ENCODE assay signal across 8 mouse cellular contexts in the genomic region with DNA sequence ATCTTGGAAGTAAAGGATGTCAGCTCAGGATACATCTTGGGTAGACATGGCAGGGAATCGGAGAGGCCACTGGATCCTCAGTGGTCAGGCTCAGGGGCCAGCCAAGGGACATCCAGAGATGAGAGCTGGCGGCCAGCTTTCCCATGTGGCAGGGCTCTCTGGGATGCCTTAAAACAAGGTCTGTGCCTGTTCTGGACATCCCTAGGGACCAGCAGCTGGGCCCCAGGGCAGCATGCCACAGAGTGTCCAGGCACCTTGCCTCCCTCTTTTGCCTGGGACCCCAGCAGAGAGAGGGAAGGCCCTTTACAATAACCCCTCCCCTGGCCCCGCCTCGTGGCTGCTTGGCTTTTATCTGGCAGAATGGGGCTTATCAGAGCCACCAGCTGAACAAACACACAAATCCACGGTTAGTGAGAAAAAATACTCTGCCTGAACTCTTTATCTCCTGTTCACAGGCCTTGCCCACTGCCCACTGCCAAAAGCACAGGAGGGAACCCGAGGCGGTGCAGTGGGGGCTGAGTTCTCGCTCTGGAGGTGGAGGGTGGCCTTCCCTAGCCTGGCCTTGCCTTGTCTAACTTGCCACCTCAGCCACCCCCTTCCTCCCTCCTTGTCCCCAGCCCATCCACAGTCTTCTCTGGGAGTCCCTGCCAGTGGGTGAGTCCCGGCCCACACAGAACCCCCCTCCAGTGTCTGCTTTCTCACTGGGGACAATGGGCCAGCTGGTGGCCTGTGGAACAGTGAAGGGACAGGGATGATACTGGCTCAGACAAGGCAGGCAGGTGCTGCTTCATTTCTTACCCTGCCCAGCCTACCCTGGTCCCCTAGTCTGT. TPM values are rescaled to one million over a fixed set of nuclear protein-coding genes. Genes with fewer than 3 reads are reported as not detected.
DNase-seq lines count a peak whose midpoint lies in the region; ATAC-seq and TF ChIP-seq lines count a peak whose summit lies in the region.

No protein-coding gene starts in this region.

- H3K27me3 ChIP-seq in kidney, embryonic 16.5 days (ENCODE audit: insufficient read depth, low read length) = peaks cover 5% of the 10 kb centered on the region
- peaks cover 5% of the 10 kb centered on the region for H3K27me3 ChIP-seq in heart, embryonic 11.5 days (ENCODE audit: control insufficient read depth, insufficient read depth, low read length)
- no peaks in the 10 kb centered on the region for H3K27me3 ChIP-seq in spleen, adult 2 months (ENCODE audit: control insufficient read depth, insufficient read depth, low read length)

- H3K4me1 ChIP-seq in kidney, embryonic 16.5 days (ENCODE audit: insufficient read depth, low read length) = peaks cover 45% of the 10 kb centered on the region
- peaks cover 75% of the 10 kb centered on the region for H3K4me1 ChIP-seq in heart, embryonic 11.5 days (ENCODE audit: control insufficient read depth, insufficient read depth, low read length)
- no peaks in the 10 kb centered on the region for H3K4me1 ChIP-seq in spleen, adult 2 months (ENCODE audit: control insufficient read depth, insufficient read depth, insufficient read length)

- H3K36me3 ChIP-seq in kidney, embryonic 16.5 days (ENCODE audit: insufficient read depth, low read length) = peaks cover 4% of the 10 kb centered on the region; the same call in 1 of the 2 replicates
- H3K36me3 ChIP-seq in heart, embryonic 11.5 days (ENCODE audit: control insufficient read depth, insufficient read depth, low read length) = no peaks in the 10 kb centered on the region
- H3K36me3 ChIP-seq in spleen, adult 2 months (ENCODE audit: control insufficient read depth, insufficient read depth, low read length) = no peaks in the 10 kb centered on the region

- H3K9me3 ChIP-seq in kidney, embryonic 16.5 days (ENCODE audit: low read length) = no peaks in the 10 kb centered on the region
- no peaks in the 10 kb centered on the region for H3K9me3 ChIP-seq in heart, embryonic 11.5 days (replicated peaks; ENCODE audit: control insufficient read depth, low read length)

- peak overlapping the region; percentile 21; the same call in 1 of the 2 replicates for H3K27ac ChIP-seq in kidney, embryonic 16.5 days (ENCODE audit: low read length)
- peak overlapping the region; percentile 94 for H3K27ac ChIP-seq in heart, embryonic 11.5 days (ENCODE audit: low read depth, low read length)
- peak overlapping the region; percentile 30; the same call in 1 of the 2 replicates for H3K27ac ChIP-seq in spleen, adult 2 months (ENCODE audit: insufficient read depth, low read length)

- WGBS in kidney, embryonic 16.5 days = 45% methylated on average over 9 of the region's 9 CpGs
- 21% methylated on average over 9 of the region's 9 CpGs for WGBS in heart, embryonic 11.5 days (ENCODE audit: insufficient replicate concordance)
- WGBS in spleen, adult 2 months = 55% methylated on average over 9 of the region's 9 CpGs

- no peak for ATAC-seq in kidney, embryonic 16.5 days (ENCODE audit: low FRiP score, low TSS enrichment)
- peak; percentile 82 for ATAC-seq in heart, embryonic 11.5 days (replicated peaks; ENCODE audit: insufficient number of reproducible peaks, low FRiP score, low TSS enrichment)

- no peak for DNase-seq in kidney, postnatal 25 days
- peak; percentile 91 for DNase-seq in c-Kit-positive CD71-positive TER-119-positive erythroid progenitor cells, embryonic 14.5 days (ENCODE audit: low spot score)
- peak; percentile 97 for DNase-seq in liver
- DNase-seq in spleen, adult 2 months (ENCODE audit: low read depth in 1 of 2, low spot score in 2 of 2) = no peak
- no peak for DNase-seq in right cerebral cortex, adult 18-20 months
- DNase-seq in urinary bladder, adult 2 months (ENCODE audit: low spot score) = no peak

- H3K4me2 ChIP-seq in kidney, embryonic 16.5 days (replicated peaks; ENCODE audit: low read depth, low read length) = no peak overlapping the region
- peak overlapping the region; percentile 38 for H3K4me2 ChIP-seq in heart, embryonic 11.5 days

- no peak for TF ChIP-seq CTCF in spleen, adult 2 months (IDR thresholded peaks at IDR 0.05; ENCODE audit: extremely low read depth, insufficient read depth, insufficient read length, insufficient replicate concordance)

- peak overlapping the region; percentile 18; the same call in 1 of the 2 replicates for H3K9ac ChIP-seq in kidney, embryonic 16.5 days (replicated peaks; ENCODE audit: low read length)
- peak overlapping the region; percentile 63 for H3K9ac ChIP-seq in heart, embryonic 11.5 days (ENCODE audit: low read depth, low read length)

- no peak overlapping the region for H3K4me3 ChIP-seq in kidney, embryonic 16.5 days (ENCODE audit: low read length)
- 0 out of 2 replicates have a peak overlapping the region, but pooled peaks have one; percentile 3 for H3K4me3 ChIP-seq in heart, embryonic 11.5 days (ENCODE audit: low read depth, low read length)
- H3K4me3 ChIP-seq in spleen, adult 2 months (ENCODE audit: extremely low read depth, insufficient read depth, insufficient read length) = no peak overlapping the region

- TF ChIP-seq POLR2A in spleen, adult 2 months (IDR thresholded peaks at IDR 0.05; ENCODE audit: low read depth, low read length) = no peak

RNA-seq across cellular contexts. Expression of gene G430095P16Rik, which starts 7.9 kb away (rescaled TPM):
- polyA plus RNA-seq in kidney, embryonic 16.5 days (2015; fragmentation: Nextera tagmentation; extraction: Ambion mirVana) = 2.3 and 2.8 TPM in 2 replicates
- polyA plus RNA-seq in heart, embryonic 11.5 days (2014; fragmentation: Nextera tagmentation; extraction: Ambion mirVana) = 3.4 and 5.4 TPM in 2 replicates
- polyA plus RNA-seq in spleen, adult 2 months (2012; rRNA removed) = 4.5 TPM in 2 replicates
- polyA plus RNA-seq in urinary bladder, adult 2 months (2012; rRNA removed) = 1.0 and 1.2 TPM in 2 replicates

RNA-seq across cellular contexts. Expression of gene Lyl1, which starts 29.5 kb away (rescaled TPM):
- 7.9 and 8.1 TPM in 2 replicates for polyA plus RNA-seq in kidney, embryonic 16.5 days (2015; fragmentation: Nextera tagmentation; extraction: Ambion mirVana)
- polyA plus RNA-seq in heart, embryonic 11.5 days (2014; fragmentation: Nextera tagmentation; extraction: Ambion mirVana) = 19.5 and 22.9 TPM in 2 replicates
- polyA plus RNA-seq in spleen, adult 2 months (2012; rRNA removed) = 90.0 and 115 TPM in 2 replicates
- 7.8 and 8.7 TPM in 2 replicates for polyA plus RNA-seq in urinary bladder, adult 2 months (2012; rRNA removed)

RNA-seq across cellular contexts. Expression of gene Nacc1, which starts 43.1 kb away (rescaled TPM):
- 22.5 and 26.7 TPM in 2 replicates for polyA plus RNA-seq in kidney, embryonic 16.5 days (2015; fragmentation: Nextera tagmentation; extraction: Ambion mirVana)
- polyA plus RNA-seq in heart, embryonic 11.5 days (2014; fragmentation: Nextera tagmentation; extraction: Ambion mirVana) = 19.1 and 19.6 TPM in 2 replicates
- 66.0 and 78.5 TPM in 2 replicates for polyA plus RNA-seq in spleen, adult 2 months (2012; rRNA removed)
- polyA plus RNA-seq in urinary bladder, adult 2 months (2012; rRNA removed) = 39.5 and 49.4 TPM in 2 replicates

RNA-seq across cellular contexts. Expression of gene Trmt1, which starts 44.6 kb away (rescaled TPM):
- polyA plus RNA-seq in kidney, embryonic 16.5 days (2015; fragmentation: Nextera tagmentation; extraction: Ambion mirVana) = 81.5 and 82.9 TPM in 2 replicates
- 49.7 and 51.6 TPM in 2 replicates for polyA plus RNA-seq in heart, embryonic 11.5 days (2014; fragmentation: Nextera tagmentation; extraction: Ambion mirVana)
- polyA plus RNA-seq in spleen, adult 2 months (2012; rRNA removed) = 98.1 and 155 TPM in 2 replicates
- 71.7 and 76.3 TPM in 2 replicates for polyA plus RNA-seq in urinary bladder, adult 2 months (2012; rRNA removed)

Comparison
In these comparisons a context has a peak if more than half of its experiments do, and no peak if none do; other contexts are left out.
1. H3K27ac ChIP-seq: peak in every context shown above with its lines; median percentile 94 in heart, embryonic 11.5 days; 30 in spleen, adult 2 months; 21 in kidney, embryonic 16.5 days.
2. DNase-seq: peak in c-Kit-positive CD71-positive TER-119-positive erythroid progenitor cells, embryonic 14.5 days (single experiment) and liver (single experiment); none in kidney, postnatal 25 days (0 of 2), spleen, adult 2 months (0 of 2), right cerebral cortex, adult 18-20 months (single experiment) and urinary bladder, adult 2 months (single experiment).